ENCODE assay signal across 7 mouse cellular contexts in the genomic region with DNA sequence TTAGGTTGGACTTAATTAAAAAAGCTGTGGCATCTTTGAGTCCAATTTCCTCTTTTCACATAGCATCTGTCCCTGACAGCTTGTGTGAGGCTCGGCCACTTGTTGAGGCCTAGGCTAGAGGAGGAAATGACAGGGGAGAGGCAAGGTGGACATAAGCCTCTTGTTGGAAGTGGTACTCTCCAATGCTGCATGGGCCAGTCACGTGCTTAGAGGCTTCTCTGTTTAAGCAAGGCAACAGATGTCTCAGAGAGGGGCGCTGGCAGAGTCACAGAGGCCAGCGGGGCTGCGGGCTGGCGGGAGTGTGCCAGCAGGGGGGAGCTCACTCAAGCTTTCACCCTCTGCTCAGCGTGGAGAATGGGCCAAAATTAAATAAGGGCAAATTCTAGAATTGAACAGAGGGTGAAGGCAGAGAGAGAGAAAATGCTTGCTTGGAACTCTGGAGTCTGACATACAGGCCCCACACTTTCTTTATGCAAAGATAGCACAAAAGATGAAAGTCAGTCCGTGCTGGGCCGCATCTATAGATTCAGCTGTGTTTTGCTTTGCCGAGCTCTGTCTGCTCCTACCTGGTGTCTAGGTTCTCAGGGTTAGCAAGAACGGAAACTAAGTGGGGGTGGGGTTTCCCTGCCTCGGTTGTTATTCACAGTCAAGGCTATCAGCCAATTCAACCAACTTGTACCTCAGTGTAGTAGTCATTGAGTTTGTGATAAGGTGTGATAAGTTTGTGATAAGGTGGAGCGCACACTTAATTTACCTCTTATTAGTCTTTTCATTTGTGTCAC.
DNase-seq lines count a peak whose midpoint lies in the region; ATAC-seq lines count a peak whose summit lies in the region.

No protein-coding gene starts in this region.

- peak overlapping the region; percentile 57 for H3K27ac ChIP-seq in forebrain, embryonic 10.5 days
- no peak overlapping the region for H3K27ac ChIP-seq in heart, embryonic 11.5 days (ENCODE audit: low read depth, low read length)

- H3K4me1 ChIP-seq in forebrain, embryonic 10.5 days = peaks cover 16% of the 10 kb centered on the region
- peaks cover 6% of the 10 kb centered on the region; the same call in 1 of the 2 replicates for H3K4me1 ChIP-seq in heart, embryonic 11.5 days (ENCODE audit: control insufficient read depth, insufficient read depth, low read length)

- no peak overlapping the region for H3K9ac ChIP-seq in heart, embryonic 11.5 days (ENCODE audit: low read depth, low read length)

- H3K4me3 ChIP-seq in forebrain, embryonic 10.5 days = no peak overlapping the region
- no peak overlapping the region for H3K4me3 ChIP-seq in heart, embryonic 11.5 days (ENCODE audit: low read depth, low read length)

- no peaks in the 10 kb centered on the region for H3K9me3 ChIP-seq in forebrain, embryonic 10.5 days
- H3K9me3 ChIP-seq in heart, embryonic 11.5 days (replicated peaks; ENCODE audit: control insufficient read depth, low read length) = no peaks in the 10 kb centered on the region

- no peak overlapping the region for H3K4me2 ChIP-seq in heart, embryonic 11.5 days

- peak; percentile 78 for DNase-seq in CD4-positive, CD25-positive, alpha-beta regulatory T cell, adult 2 months (ENCODE audit: low read depth, low spot score)
- DNase-seq in T-cell, adult 2 months (ENCODE audit: low spot score) = peak; percentile 63
- no peak for DNase-seq in forebrain, embryonic 10.5 days (ENCODE audit: extremely low spot score, low spot score)
- peak; percentile 8 to 13 for DNase-seq in layer of hippocampus, postnatal 25 days (ENCODE audit: extremely low spot score in 1 of 2, low spot score in 1 of 2)
- DNase-seq in thymus, postnatal 0 days (ENCODE audit: low spot score) = peak; percentile 55
- no peak for DNase-seq in frontal cortex, postnatal 25 days (ENCODE audit: low spot score in 2 of 2)

- 31% methylated on average over 13 of the region's 13 CpGs for WGBS in forebrain, embryonic 10.5 days
- WGBS in heart, embryonic 11.5 days (ENCODE audit: insufficient replicate concordance) = 19% methylated on average over 13 of the region's 13 CpGs

- no peaks in the 10 kb centered on the region for H3K36me3 ChIP-seq in forebrain, embryonic 10.5 days (replicated peaks)
- no peaks in the 10 kb centered on the region for H3K36me3 ChIP-seq in heart, embryonic 11.5 days (ENCODE audit: control insufficient read depth, insufficient read depth, low read length)

- ATAC-seq in heart, embryonic 11.5 days (replicated peaks; ENCODE audit: insufficient number of reproducible peaks, low FRiP score, low TSS enrichment) = no peak

- H3K27me3 ChIP-seq in forebrain, embryonic 10.5 days (ENCODE audit: poor library complexity, severe bottlenecking) = no peaks in the 10 kb centered on the region
- H3K27me3 ChIP-seq in heart, embryonic 11.5 days (ENCODE audit: control insufficient read depth, insufficient read depth, low read length) = no peaks in the 10 kb centered on the region

Comparison
In these comparisons a context has a peak if more than half of its experiments do, and no peak if none do; other contexts are left out.
1. DNase-seq: peak in CD4-positive, CD25-positive, alpha-beta regulatory T cell, adult 2 months (single experiment), T-cell, adult 2 months (single experiment), layer of hippocampus, postnatal 25 days (2 of 2) and thymus, postnatal 0 days (single experiment); none in forebrain, embryonic 10.5 days (single experiment) and frontal cortex, postnatal 25 days (0 of 2).